Mouse (Mus musculus) ES-Bruce4 (cell line): ENCODE results near the gene Fgf11. TPM values are rescaled to one million over a fixed set of nuclear protein-coding genes. Genes with fewer than 3 reads are reported as not detected.
A peak's percentile ranks its signal among the peaks of the same experiment; 100 is the strongest.

Experiments
- H3K27ac ChIP-seq: 2 replicates; pipeline ENCODE4 v1.5.1; 2012; ENCODE audit warnings: low read length, inconsistent platforms; ENCODE audit not compliant: insufficient read depth
- H3K27me3 ChIP-seq: 2 replicates; pipeline ENCODE4 v1.6.1; 2012; ENCODE audit warnings: mild to moderate bottlenecking, low read length, inconsistent platforms; ENCODE audit not compliant: control insufficient read depth, poor library complexity, insufficient read depth, severe bottlenecking
- H3K36me3 ChIP-seq: 2 replicates; pipeline ENCODE4 v1.6.1; 2012; ENCODE audit warnings: inconsistent platforms, mild to moderate bottlenecking, low read length, moderate library complexity; ENCODE audit not compliant: control insufficient read depth, poor library complexity, insufficient read depth, severe bottlenecking
- H3K4me1 ChIP-seq: one replicate; pipeline ENCODE4 v1.8.1; 2011; ENCODE audit warnings: low read length; ENCODE audit not compliant: control insufficient read depth, insufficient read depth
- H3K4me3 ChIP-seq: 2 replicates; pipeline ENCODE4 v1.5.1; 2011; ENCODE audit warnings: low read depth, mild to moderate bottlenecking, low read length
- H3K9ac ChIP-seq: 2 replicates; pipeline ENCODE4 v1.6.1; 2012; ENCODE audit warnings: low read depth, mild to moderate bottlenecking, inconsistent platforms; ENCODE audit not compliant: poor library complexity, severe bottlenecking
- H3K9me3 ChIP-seq: replicated peaks from 2 replicates; pipeline ENCODE4 v1.6.1; 2012; ENCODE audit warnings: mild to moderate bottlenecking, low read length, inconsistent platforms; ENCODE audit not compliant: control insufficient read depth, poor library complexity, insufficient read depth, severe bottlenecking
- CTCF ChIP-seq: IDR thresholded peaks from one replicate; pipeline ENCODE4 v1.8.1; 2011; ENCODE audit warnings: low read depth, low read length
- EP300 ChIP-seq: IDR thresholded peaks from 2 replicates; pipeline ENCODE4 v1.6.1; 2011; ENCODE audit warnings: low read depth, low read length; ENCODE audit not compliant: insufficient read depth
- POLR2A ChIP-seq: IDR thresholded peaks from one replicate; pipeline ENCODE4 v1.8.1; 2011; ENCODE audit warnings: low read length; ENCODE audit not compliant: insufficient read depth
- polyA plus RNA-seq: library from polyadenylated mRNA; stranded (reverse); fragments of >200 nt; gene quantifications from 2 replicates; pipeline ENCODE4 v1.2.4, GENCODE M21; 2011; ENCODE audit warnings: low read depth; ENCODE audit not compliant: missing spikeins, insufficient read depth, insufficient read length

Gene Fgf11
- polyA plus RNA-seq, 1 experiment, result 2.5 TPM

- Histone ChIP-seq H3K9ac (no peak overlapping the region), H3K27me3 (peaks cover 12% of the 10 kb centered on the region), H3K4me1 (no peaks in the 10 kb centered on the region), H3K4me3 (peak overlapping the region; percentile 76), H3K9me3 (no peaks in the 10 kb centered on the region), H3K36me3 (no peaks in the 10 kb centered on the region), H3K27ac (no peak overlapping the region)
- TF ChIP-seq EP300 (0 out of 2 replicates have a peak, but pooled peaks have one; percentile 18), CTCF (no peak)
These were observed 2.1 kb downstream of the Fgf11 start for GRCm38 (mm10) chr11:69799394-69800137.

GRCm38 (mm10) chr11:69797924-69798323, 3.7 kb downstream of the Fgf11 start:
- Histone ChIP-seq H3K27me3 (peaks cover 12% of the 10 kb centered on the region), H3K27ac (no peak overlapping the region), H3K9me3 (no peaks in the 10 kb centered on the region), H3K4me3 (no peak overlapping the region), H3K4me1 (no peaks in the 10 kb centered on the region), H3K36me3 (no peaks in the 10 kb centered on the region), H3K9ac (no peak overlapping the region)
- TF ChIP-seq POLR2A (no peak), CTCF (no peak), EP300 (no peak)

GRCm38 (mm10) chr11:69795983-69796435, 5.6 kb downstream of the Fgf11 start:
- H3K27ac ChIP-seq, result no peak overlapping the region
- TF ChIP-seq EP300, result no peak
- no peak for TF ChIP-seq POLR2A
- TF ChIP-seq CTCF, result no peak

GRCm38 (mm10) chr11:69795168-69795982, 6.3 kb downstream of the Fgf11 start, which contains the start of gene Chrnb1:
Gene Chrnb1, minus strand, starts transcription at chr11:69795943.
- Histone ChIP-seq H3K27me3 (no peaks in the 10 kb centered on the region), H3K9me3 (no peaks in the 10 kb centered on the region), H3K9ac (peak within 1 kb of the TSS; percentile 62), H3K4me3 (peak within 1 kb of the TSS; percentile 96), H3K36me3 (no peaks in the 10 kb centered on the region), H3K27ac (no peak within 1 kb of the TSS), H3K4me1 (no peaks in the 10 kb centered on the region)
- TF ChIP-seq POLR2A (peak; percentile 9), CTCF (no peak), EP300 (no peak)

More at GRCm38 (mm10) chr11:69795983-69796435, 5.6 kb downstream of the Fgf11 start:
- Histone ChIP-seq H3K27me3 (no peaks in the 10 kb centered on the region), H3K36me3 (no peaks in the 10 kb centered on the region), H3K4me1 (no peaks in the 10 kb centered on the region), H3K4me3 (peak overlapping the region; percentile 96), H3K9me3 (no peaks in the 10 kb centered on the region), H3K9ac (peak overlapping the region; percentile 62)

GRCm38 (mm10) chr11:69793429-69793828, 8.2 kb downstream of the Fgf11 start:
- Histone ChIP-seq H3K27me3 (no peaks in the 10 kb centered on the region), H3K36me3 (no peaks in the 10 kb centered on the region), H3K27ac (no peak overlapping the region), H3K4me3 (no peak overlapping the region), H3K9ac (no peak overlapping the region), H3K4me1 (no peaks in the 10 kb centered on the region), H3K9me3 (no peaks in the 10 kb centered on the region)
- no peak for TF ChIP-seq CTCF
- no peak for TF ChIP-seq EP300
- no peak for TF ChIP-seq POLR2A
